Mouse (Mus musculus) erythroblast, embryonic 14.5 days (primary cell): ENCODE results near the gene Ano8. TPM values are rescaled to one million over a fixed set of nuclear protein-coding genes. Genes with fewer than 3 reads are reported as not detected.
"Not testable (repeated sequence)": the region's sequence is repeated elsewhere in the genome, so short reads cannot be mapped to it uniquely, and the experiment has no call there.

Experiments
- H3K27me3 ChIP-seq: 2 replicates; pipeline ENCODE4 v1.6.1; 2012; ENCODE audit warnings: inconsistent platforms; ENCODE audit not compliant: control insufficient read depth
- H3K36me3 ChIP-seq: 2 replicates; pipeline ENCODE4 v1.6.1; 2012; ENCODE audit warnings: mild to moderate bottlenecking, inconsistent platforms; ENCODE audit not compliant: control insufficient read depth
- H3K4me1 ChIP-seq: 2 replicates; pipeline ENCODE4 v1.6.1; 2012; ENCODE audit warnings: inconsistent platforms; ENCODE audit not compliant: control insufficient read depth
- H3K4me3 ChIP-seq: replicated peaks from 2 replicates; pipeline ENCODE3; 2012; ENCODE audit warnings: moderate library complexity, mild to moderate bottlenecking, inconsistent platforms
- H3K9me3 ChIP-seq: 2 replicates; pipeline ENCODE4 v1.6.1; 2012; ENCODE audit warnings: low read length, inconsistent platforms, mixed read lengths; ENCODE audit not compliant: control insufficient read depth
- GATA1 ChIP-seq: IDR thresholded peaks from 2 replicates; pipeline ENCODE4 v1.6.1; 2012; ENCODE audit warnings: low read length, inconsistent platforms, mixed read lengths
- TAL1 ChIP-seq: IDR thresholded peaks from 3 replicates; pipeline ENCODE4 v1.6.1; 2012; ENCODE audit warnings: low read length, inconsistent platforms, mixed read lengths
- polyA plus RNA-seq: library from polyadenylated mRNA; stranded (reverse); fragments of >175 nt; gene quantifications from 2 replicates; pipeline ENCODE4 v1.2.3, GENCODE M21; 2012

Gene Ano8
- polyA plus RNA-seq, 1 experiment = 0.09 TPM

DNA sequence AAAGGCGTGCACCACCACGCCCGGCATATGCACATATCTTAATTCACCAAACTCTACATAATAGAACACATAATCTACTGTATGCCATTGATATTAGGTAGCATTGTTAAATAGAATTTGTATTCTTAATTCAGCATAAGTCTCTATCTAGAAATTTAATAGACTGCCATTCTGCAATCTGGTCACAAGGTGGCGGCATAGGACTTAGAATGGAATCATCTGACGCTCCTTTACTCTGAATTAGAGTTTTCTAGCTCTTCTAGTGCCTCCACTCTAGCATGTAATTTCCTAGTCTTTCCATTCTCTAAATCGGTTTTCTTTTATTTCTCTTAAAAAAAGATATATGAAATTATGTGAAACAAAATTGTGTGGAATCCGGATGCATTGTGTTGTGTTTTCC is 44.4 kb downstream of the Ano8 start:
- no peaks in the 10 kb centered on the region for H3K4me1 ChIP-seq
- H3K4me3 ChIP-seq = no peak overlapping the region
- H3K9me3 ChIP-seq = no peaks in the 10 kb centered on the region
- TF ChIP-seq TAL1 (no peak), GATA1 (no peak)
- H3K27me3 ChIP-seq = peaks cover 10% of the 10 kb centered on the region
- no peaks in the 10 kb centered on the region for H3K36me3 ChIP-seq

DNA sequence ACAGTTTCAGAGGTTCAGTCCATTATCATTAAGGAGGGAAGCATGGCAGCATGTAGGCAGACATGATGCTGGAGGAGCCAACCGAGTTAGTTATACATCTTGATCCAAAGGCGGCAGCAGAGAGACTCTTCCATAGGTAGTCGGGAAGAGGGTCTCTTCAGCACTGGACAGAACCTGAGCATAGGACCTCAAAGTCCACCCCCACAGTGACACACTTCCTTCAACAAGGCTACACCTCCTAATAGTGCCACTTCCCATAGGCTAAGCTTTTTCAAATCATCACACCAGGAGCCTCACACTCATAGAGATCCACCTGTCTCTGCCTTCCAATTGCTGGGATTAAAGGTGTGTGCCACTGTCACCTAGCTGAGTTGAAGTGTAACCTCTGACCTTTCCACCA is 48.7 kb downstream of the Ano8 start:
- Histone ChIP-seq H3K4me3 (no peak overlapping the region), H3K27me3 (peaks cover 2% of the 10 kb centered on the region), H3K4me1 (no peaks in the 10 kb centered on the region), H3K36me3 (no peaks in the 10 kb centered on the region), H3K9me3 (no peaks in the 10 kb centered on the region)
- TF ChIP-seq GATA1 = no peak
- no peak for TF ChIP-seq TAL1

DNA sequence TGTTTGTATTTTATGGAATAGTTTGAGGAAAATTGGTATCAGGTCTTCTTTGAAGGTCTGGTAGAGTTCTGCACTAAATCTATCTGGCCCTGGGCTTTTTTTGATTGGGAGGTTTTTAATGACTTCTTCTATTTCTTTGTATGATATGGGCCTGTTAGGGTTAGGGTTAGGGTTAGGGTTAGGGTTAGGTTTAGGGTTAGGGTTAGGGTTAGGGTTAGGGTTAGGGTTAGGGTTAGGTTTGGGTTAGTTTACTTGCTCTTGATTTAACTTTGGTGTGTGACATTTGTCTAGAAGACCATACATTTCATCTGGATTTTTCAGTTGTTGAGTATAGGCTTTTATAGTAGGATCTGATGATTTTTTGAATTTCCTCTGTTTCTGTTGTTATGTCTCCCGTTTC is 52.8 kb downstream of the Ano8 start:
- H3K9me3 ChIP-seq, H3K36me3 ChIP-seq, H3K4me3 ChIP-seq, H3K27me3 ChIP-seq, H3K4me1 ChIP-seq: not testable (repeated sequence)

Other genes with a start within 250 kb of the Ano8 start
- 3.9 and 4.3 TPM in 2 replicates for gene Myo9b, start 213.2 kb downstream of the Ano8 start, polyA plus RNA-seq
- 3.5 and 4.5 TPM in 2 replicates for gene Haus8, start 213.0 kb downstream of the Ano8 start, polyA plus RNA-seq
- gene Use1, start 119.1 kb downstream of the Ano8 start, polyA plus RNA-seq = 16.3 and 17.0 TPM in 2 replicates
- 6.6 and 7.5 TPM in 2 replicates for gene Ocel1, start 114.7 kb downstream of the Ano8 start, polyA plus RNA-seq
- gene Nr2f6, start 104.0 kb downstream of the Ano8 start, polyA plus RNA-seq = 0.41 and 0.60 TPM in 2 replicates
- gene Ushbp1, start 90.2 kb downstream of the Ano8 start, polyA plus RNA-seq = 0.03 and 0.10 TPM in 2 replicates
- 15.4 and 18.1 TPM in 2 replicates for gene Babam1, start 89.1 kb downstream of the Ano8 start, polyA plus RNA-seq
- 17.4 and 17.5 TPM in 2 replicates for gene Ankle1, start 80.0 kb downstream of the Ano8 start, polyA plus RNA-seq
- gene Abhd8, start 22.3 kb downstream of the Ano8 start, polyA plus RNA-seq = 3.9 and 4.7 TPM in 2 replicates
- 18.9 and 20.4 TPM in 2 replicates for gene Mrpl34, start 21.0 kb downstream of the Ano8 start, polyA plus RNA-seq
- gene Dda1, start 16.8 kb downstream of the Ano8 start, polyA plus RNA-seq = 41.0 and 42.3 TPM in 2 replicates
- 1.2 and 1.4 TPM in 2 replicates for gene Gtpbp3, start 2.1 kb upstream of the Ano8 start, polyA plus RNA-seq
- 0.18 and 0.30 TPM in 2 replicates for gene Plvap, start 25.8 kb upstream of the Ano8 start, polyA plus RNA-seq
- 0.02 TPM in 1 of 2 replicates, not detected in the other for gene Ccdc194, start 39.7 kb upstream of the Ano8 start, polyA plus RNA-seq
- gene Bst2, start 51.5 kb upstream of the Ano8 start, polyA plus RNA-seq = 0.21 and 0.72 TPM in 2 replicates
- 2.9 and 3.6 TPM in 2 replicates for gene Mvb12a, start 57.0 kb upstream of the Ano8 start, polyA plus RNA-seq
- not detected in 2 replicates for gene Tmem221, start 72.9 kb upstream of the Ano8 start, polyA plus RNA-seq
- gene Nxnl1, start 80.6 kb upstream of the Ano8 start, polyA plus RNA-seq = not detected in 2 replicates
- 0.02 and 0.03 TPM in 2 replicates for gene Slc27a1, start 82.9 kb upstream of the Ano8 start, polyA plus RNA-seq
- 12.5 and 16.2 TPM in 2 replicates for gene Pgls, start 106.2 kb upstream of the Ano8 start, polyA plus RNA-seq
- 0.10 and 0.13 TPM in 2 replicates for gene Fam129c, start 111.7 kb upstream of the Ano8 start, polyA plus RNA-seq
- gene Colgalt1, start 125.0 kb upstream of the Ano8 start, polyA plus RNA-seq = 0.41 and 0.72 TPM in 2 replicates
- 0.01 TPM in 1 of 2 replicates, not detected in the other for gene Unc13a, start 185.8 kb upstream of the Ano8 start, polyA plus RNA-seq
- 1.5 TPM in 2 replicates for gene Jak3, start 190.3 kb upstream of the Ano8 start, polyA plus RNA-seq
- gene Insl3, start 203.3 kb upstream of the Ano8 start, polyA plus RNA-seq = 0.36 and 0.75 TPM in 2 replicates
- gene B3gnt3, start 215.8 kb upstream of the Ano8 start, polyA plus RNA-seq = 3.4 and 3.7 TPM in 2 replicates
- gene Fcho1, start 239.8 kb upstream of the Ano8 start, polyA plus RNA-seq = 14.2 and 14.6 TPM in 2 replicates